Mouse (Mus musculus) adrenal gland, postnatal 14 days (tissue): ENCODE data around the gene Zdhhc22. TPM values are rescaled to one million over a fixed set of nuclear protein-coding genes. Genes with fewer than 3 reads are reported as not detected.

Experiments used
- DNase-seq: peaks from one replicate; pipeline ENCODE4 v3.0.0; 2021; ENCODE audit warnings: mixed read lengths
- total RNA-seq: library from RNA; stranded (reverse); gene quantifications from 2 replicates; pipeline ENCODE4 v1.2.3, GENCODE M21; 2021

The Zdhhc22 gene
- total RNA-seq, 1 experiment from 2014 or later = 0.59 TPM

- no peak for DNase-seq
Observed at GRCm38 (mm10) chr12:86995931-86996330, 5.7 kb upstream of the Zdhhc22 start.

GRCm38 (mm10) chr12:86994776-86995175, 4.5 kb upstream of the Zdhhc22 start:
- DNase-seq = no peak

- peak; percentile 43 for DNase-seq
Observed at GRCm38 (mm10) chr12:86994166-86994565, 3.9 kb upstream of the Zdhhc22 start.

- DNase-seq = no peak
Observed at GRCm38 (mm10) chr12:86990755-86991110, 503 bp upstream of the Zdhhc22 start.

GRCm38 (mm10) chr12:86989378-86989777, 852 bp downstream of the Zdhhc22 start:
- no peak for DNase-seq

GRCm38 (mm10) chr12:86988227-86988626, 2.0 kb downstream of the Zdhhc22 start:
- no peak for DNase-seq

- no peak for DNase-seq
Observed at GRCm38 (mm10) chr12:86986562-86986961, 3.7 kb downstream of the Zdhhc22 start.

- peak; percentile 72 for DNase-seq
Observed at GRCm38 (mm10) chr12:86984194-86984555, 6.1 kb downstream of the Zdhhc22 start.

GRCm38 (mm10) chr12:86983470-86984193, 6.6 kb downstream of the Zdhhc22 start:
- peak; percentile 86 for DNase-seq

- no peak for DNase-seq
Observed at GRCm38 (mm10) chr12:86981180-86981579, 9.1 kb downstream of the Zdhhc22 start.

- DNase-seq = peak; percentile 75
Observed at GRCm38 (mm10) chr12:86977833-86978232, 12.4 kb downstream of the Zdhhc22 start.

- DNase-seq = no peak
Observed at GRCm38 (mm10) chr12:86976511-86977168, 13.6 kb downstream of the Zdhhc22 start.

GRCm38 (mm10) chr12:86975761-86976160, 14.5 kb downstream of the Zdhhc22 start:
- DNase-seq = no peak

- DNase-seq = peak; percentile 83
Observed at GRCm38 (mm10) chr12:86974387-86975288, 15.6 kb downstream of the Zdhhc22 start.

GRCm38 (mm10) chr12:86973706-86974105, 16.5 kb downstream of the Zdhhc22 start:
- DNase-seq = no peak

GRCm38 (mm10) chr12:86973216-86973615, 17.0 kb downstream of the Zdhhc22 start:
- peak; percentile 82 for DNase-seq

- no peak for DNase-seq
Observed at GRCm38 (mm10) chr12:86971089-86971488, 19.1 kb downstream of the Zdhhc22 start.

- DNase-seq = no peak
Observed at GRCm38 (mm10) chr12:86969220-86969601, 21.0 kb downstream of the Zdhhc22 start.

- DNase-seq = no peak
Observed at GRCm38 (mm10) chr12:86968468-86969219, 21.6 kb downstream of the Zdhhc22 start.

GRCm38 (mm10) chr12:86965237-86965799, 24.9 kb downstream of the Zdhhc22 start:
- no peak for DNase-seq

- no peak for DNase-seq
Observed at GRCm38 (mm10) chr12:86964278-86965057, 25.8 kb downstream of the Zdhhc22 start.
